12 mouse cellular contexts compared by ENCODE assay signal in genomic region chr5:149611476-149612164, GRCm38 (mm10). TPM values are rescaled to one million over a fixed set of nuclear protein-coding genes. Genes with fewer than 3 reads are reported as not detected.
DNase-seq lines count a peak whose midpoint lies in the region; ATAC-seq lines count a peak whose summit lies in the region.
"Had no signal": no experiment of that assay in that cellular context is flagged by ENCODE, and none has a peak within 500 bp of the region (broad histone marks: within the 10 kb centered on the region; RNA-seq: fewer than 3 reads in every experiment).

No protein-coding gene starts in this region.

- H3K4me2 ChIP-seq in liver, embryonic 11.5 days, result no peak overlapping the region

- no peak for ATAC-seq in liver, embryonic 11.5 days (replicated peaks; ENCODE audit: low FRiP score)
- ATAC-seq: activated CD4-positive, CD25-positive, alpha-beta regulatory T cell, adult 4 months had no signal

- no peaks in the 10 kb centered on the region for H3K27me3 ChIP-seq in splenic B cell, adult 2 months (ENCODE audit: control insufficient read depth, insufficient read depth, low read length, poor library complexity, severe bottlenecking)
- H3K27me3 ChIP-seq in liver, embryonic 11.5 days (replicated peaks; ENCODE audit: control insufficient read depth, insufficient read depth, low read length), result no peaks in the 10 kb centered on the region

- peak; percentile 26 for DNase-seq in embryo, embryonic 10.5 days (ENCODE audit: low spot score)
- no peak for DNase-seq in embryo, embryonic 10 days (ENCODE audit: low spot score)
- peak; percentile 45 for DNase-seq in right cerebral cortex, postnatal 14 days
- no peak for DNase-seq in right cerebral cortex, postnatal 36 days (ENCODE audit: low spot score in 2 of 2)
- DNase-seq in kidney, postnatal 14 days, result peak; percentile 60
- peak; percentile 36 for DNase-seq in splenic B cell, adult 2 months (ENCODE audit: low read depth, low spot score)
- DNase-seq in liver, embryonic 11.5 days (ENCODE audit: low spot score), result no peak
- no peak for DNase-seq in urinary bladder, postnatal 36 days (ENCODE audit: low spot score in 2 of 2)
- DNase-seq: thymus, adult 2 months had no signal

- no peak overlapping the region for H3K9ac ChIP-seq in liver, embryonic 11.5 days (ENCODE audit: low read depth, low read length)
- H3K9ac ChIP-seq: liver, embryonic 14.5 days had no signal

- H3K36me3 ChIP-seq in splenic B cell, adult 2 months (ENCODE audit: control insufficient read depth, insufficient read depth, low read length, poor library complexity, severe bottlenecking), result no peaks in the 10 kb centered on the region
- H3K36me3 ChIP-seq in liver, embryonic 11.5 days (ENCODE audit: control insufficient read depth, insufficient read depth, low read length), result peaks cover 2% of the 10 kb centered on the region

- no peaks in the 10 kb centered on the region for H3K4me1 ChIP-seq in liver, embryonic 11.5 days (replicated peaks; ENCODE audit: control insufficient read depth, insufficient read depth, low read length)

- no peak overlapping the region for H3K4me3 ChIP-seq in liver, embryonic 11.5 days (ENCODE audit: low read depth, low read length)
- H3K4me3 ChIP-seq: myocyte had no signal

- H3K27ac ChIP-seq in liver, embryonic 11.5 days (ENCODE audit: low read depth, low read length), result no peak overlapping the region
- H3K27ac ChIP-seq: liver, embryonic 14.5 days had no signal

- H3K9me3 ChIP-seq in liver, embryonic 11.5 days (ENCODE audit: control insufficient read depth, low read length), result no peaks in the 10 kb centered on the region

- WGBS in liver, embryonic 11.5 days, result 67% methylated on average over 16 of the region's 16 CpGs

RNA-seq across cellular contexts. Expression of gene Hsph1, which starts 24.6 kb away (rescaled TPM):
- polyA plus RNA-seq in liver, embryonic 11.5 days (2014; fragmentation: Nextera tagmentation; extraction: Ambion mirVana), result 116 and 119 TPM in 2 replicates

Comparison
In these comparisons a context has a peak if more than half of its experiments do, and no peak if none do; other contexts are left out.
1. DNase-seq: peak in embryo, embryonic 10.5 days (single experiment), right cerebral cortex, postnatal 14 days (single experiment), kidney, postnatal 14 days (single experiment) and splenic B cell, adult 2 months (single experiment); none in embryo, embryonic 10 days (single experiment), right cerebral cortex, postnatal 36 days (0 of 2), liver, embryonic 11.5 days (single experiment) and urinary bladder, postnatal 36 days (0 of 2).